Mouse (Mus musculus) hindbrain, embryonic 13.5 days (tissue): Measurements from ENCODE around the gene Haus8. TPM values are rescaled to one million over a fixed set of nuclear protein-coding genes. Genes with fewer than 3 reads are reported as not detected.
"Not testable (repeated sequence)": the region's sequence is repeated elsewhere in the genome, so short reads cannot be mapped to it uniquely, and the experiment has no call there.

ENCODE experiments used
- ATAC-seq: fragments of 200-750 bp; cut with Nextera tagmentation; 2 replicates; pipeline ENCODE4 v1.8.0; 2017; ENCODE audit warnings: moderate TSS enrichment; ENCODE audit not compliant: low FRiP score
- H3K27ac ChIP-seq: fragments of 300-500 bp; sonication (generic); 2 replicates; pipeline ENCODE4 v1.5.1; 2015; ENCODE audit warnings: inconsistent platforms, mild to moderate bottlenecking, moderate library complexity
- H3K27me3 ChIP-seq: fragments of 300-500 bp; sonication (generic); 2 replicates; pipeline ENCODE4 v1.6.1; 2015; ENCODE audit warnings: mild to moderate bottlenecking, inconsistent platforms
- H3K36me3 ChIP-seq: fragments of 300-500 bp; sonication (generic); 2 replicates; pipeline ENCODE4 v1.6.1; 2015; ENCODE audit warnings: mild to moderate bottlenecking, inconsistent platforms
- H3K4me1 ChIP-seq: fragments of 300-500 bp; sonication (generic); replicated peaks from 2 replicates; pipeline ENCODE4 v1.6.1; 2015; ENCODE audit warnings: inconsistent platforms
- H3K4me2 ChIP-seq: fragments of 300-500 bp; sonication (generic); 2 replicates; pipeline ENCODE4 v1.6.1; 2015; ENCODE audit warnings: inconsistent platforms, mild to moderate bottlenecking, moderate library complexity
- H3K4me3 ChIP-seq: fragments of 300-500 bp; sonication (generic); 2 replicates; pipeline ENCODE4 v1.5.1; 2015; ENCODE audit warnings: mild to moderate bottlenecking, inconsistent platforms
- H3K9ac ChIP-seq: fragments of 300-500 bp; sonication (generic); 2 replicates; pipeline ENCODE4 v1.6.1; 2015; ENCODE audit warnings: mild to moderate bottlenecking, inconsistent platforms
- H3K9me3 ChIP-seq: fragments of 300-500 bp; sonication (generic); 2 replicates; pipeline ENCODE4 v1.6.1; 2016; ENCODE audit warnings: inconsistent platforms
- WGBS: fragments of 180-500 bp; shearing (Covaris S2); methylation state at CpG from one replicate; pipeline ENCODE4 v1.1.7; 2015; 5-methylcytosine and 5-hydroxymethylcytosine counted together
- polyA plus RNA-seq: library from polyadenylated mRNA; unstranded; fragments of >200 nt; fragmentation: Nextera tagmentation; extraction: Ambion mirVana; gene quantifications from 2 replicates; pipeline ENCODE4 v1.2.1, GENCODE M21; 2015

Gene Haus8
- polyA plus RNA-seq, 1 experiment from 2014 or later = 58.2 TPM

- 83% methylated on average over 4 of the region's 5 CpGs for WGBS
- 0 out of 2 replicates have a peak, but pooled peaks have one; percentile 17 for ATAC-seq
- not testable (repeated sequence) for H3K27me3 ChIP-seq, H3K4me1 ChIP-seq, H3K9ac ChIP-seq, H3K27ac ChIP-seq, H3K4me3 ChIP-seq, H3K36me3 ChIP-seq, H3K9me3 ChIP-seq, H3K4me2 ChIP-seq
Observed at GRCm38 (mm10) chr8:71214266-71214665, 58.5 kb downstream of the Haus8 start.

GRCm38 (mm10) chr8:71205541-71205967 lies 67.2 kb downstream of the Haus8 start:
- peak; percentile 66 for ATAC-seq
- H3K36me3 ChIP-seq, H3K27me3 ChIP-seq, H3K9ac ChIP-seq, H3K9me3 ChIP-seq, H3K27ac ChIP-seq, H3K4me1 ChIP-seq: not testable (repeated sequence)
- WGBS = 14% methylated on average over 4 of the region's 11 CpGs
- H3K4me3 ChIP-seq = peak overlapping the region; percentile 12; the same call in 1 of the 2 replicates
- H3K4me2 ChIP-seq = peak overlapping the region; percentile 41

Other genes starting within 250 kb of the Haus8 start
- gene Myo9b, start 220 bp downstream of the Haus8 start, polyA plus RNA-seq = 16.4 and 18.5 TPM in 2 replicates
- gene Use1, start 93.9 kb upstream of the Haus8 start, polyA plus RNA-seq = 109 and 112 TPM in 2 replicates
- gene Ocel1, start 98.4 kb upstream of the Haus8 start, polyA plus RNA-seq = 4.6 and 6.2 TPM in 2 replicates
- 20.2 and 21.3 TPM in 2 replicates for gene Nr2f6, start 109.0 kb upstream of the Haus8 start, polyA plus RNA-seq
- 6.2 and 7.1 TPM in 2 replicates for gene Ushbp1, start 122.9 kb upstream of the Haus8 start, polyA plus RNA-seq
- 83.3 and 90.9 TPM in 2 replicates for gene Babam1, start 123.9 kb upstream of the Haus8 start, polyA plus RNA-seq
- 9.5 and 10.3 TPM in 2 replicates for gene Ankle1, start 133.1 kb upstream of the Haus8 start, polyA plus RNA-seq
- 127 and 136 TPM in 2 replicates for gene Abhd8, start 190.7 kb upstream of the Haus8 start, polyA plus RNA-seq
- 222 and 230 TPM in 2 replicates for gene Mrpl34, start 192.0 kb upstream of the Haus8 start, polyA plus RNA-seq
- gene Dda1, start 196.3 kb upstream of the Haus8 start, polyA plus RNA-seq = 212 and 214 TPM in 2 replicates
- 6.6 and 7.1 TPM in 2 replicates for gene Ano8, start 213.0 kb upstream of the Haus8 start, polyA plus RNA-seq
- gene Gtpbp3, start 215.2 kb upstream of the Haus8 start, polyA plus RNA-seq = 13.7 and 14.3 TPM in 2 replicates
- 13.8 and 14.0 TPM in 2 replicates for gene Plvap, start 238.8 kb upstream of the Haus8 start, polyA plus RNA-seq